Mouse (Mus musculus) spleen, adult 12 weeks (tissue): Measurements from ENCODE around the gene Afg1l.

Experiments used
- DNase-seq: peaks from one replicate; pipeline ENCODE4 v3.0.0; 2022; ENCODE audit warnings: low spot score

Gene Afg1l

GRCm38 (mm10) chr10:42267811-42268545 lies 210.4 kb downstream of the Afg1l start:
- no peak for DNase-seq

GRCm38 (mm10) chr10:42265021-42265689 lies 213.2 kb downstream of the Afg1l start:
- DNase-seq: peak; percentile 64

DNA sequence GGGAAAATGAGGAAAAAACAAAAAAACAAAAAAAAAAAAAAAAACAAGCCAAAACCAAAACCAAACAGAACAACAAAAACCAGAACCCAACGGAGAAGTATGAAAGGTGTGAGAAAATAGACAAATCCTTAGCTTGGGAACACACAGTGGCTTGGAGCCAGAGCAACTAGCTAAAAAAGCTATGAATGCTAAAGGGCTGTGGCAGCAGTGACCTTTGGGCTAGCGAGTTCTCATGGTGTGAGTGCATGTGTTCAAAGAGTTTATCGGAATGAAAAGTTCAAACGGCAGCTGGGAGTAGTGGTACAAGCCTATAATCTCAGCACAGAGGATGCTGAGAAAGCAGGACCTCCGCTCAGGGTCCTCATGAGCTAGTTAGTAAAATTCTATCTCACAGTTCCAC lies 214.2 kb downstream of the Afg1l start:
- DNase-seq: no peak

- DNase-seq: no peak
Observed at GRCm38 (mm10) chr10:42263701-42264100, 214.7 kb downstream of the Afg1l start.
